Mouse (Mus musculus) Muller cell, postnatal 12 days (primary cell): ENCODE measurements at regions not wholly inside any gene's neighbourhood (a gene's known extent, or its start where the extent isn't known, plus 50 kb on each side); places are given as distances from the start of the nearest gene placed in this dataset.

ENCODE experiments used
- DNase-seq: peaks from one replicate; pipeline ENCODE4 v3.0.0-alpha.2; 2015; ENCODE audit errors: inconsistent ontology term

GRCm38 (mm10) chr7:90059249-90059628 is 70.8 kb upstream of the Picalm start:
- no peak for DNase-seq

GRCm38 (mm10) chr7:90059629-90060301 is 70.2 kb upstream of the Picalm start:
- peak; percentile 62 for DNase-seq

- DNase-seq, result no peak
These were observed 69.5 kb upstream of the Picalm start for GRCm38 (mm10) chr7:90060343-90061175.

GRCm38 (mm10) chr7:90061701-90062100 is 68.3 kb upstream of the Picalm start:
- no peak for DNase-seq

- no peak for DNase-seq
These were observed 67.1 kb upstream of the Picalm start for GRCm38 (mm10) chr7:90062874-90063273.

- DNase-seq, result no peak
These were observed 65.8 kb upstream of the Picalm start for GRCm38 (mm10) chr7:90064198-90064597.

GRCm38 (mm10) chr7:90065269-90065955 is 64.6 kb upstream of the Picalm start:
- DNase-seq, result no peak

GRCm38 (mm10) chr7:90066275-90066674 is 63.7 kb upstream of the Picalm start:
- no peak for DNase-seq

GRCm38 (mm10) chr7:90067961-90068665 is 61.9 kb upstream of the Picalm start:
- peak; percentile 11 for DNase-seq

GRCm38 (mm10) chr7:90070267-90070666 is 59.7 kb upstream of the Picalm start:
- DNase-seq, result no peak

- no peak for DNase-seq
These were observed 56.1 kb upstream of the Picalm start for GRCm38 (mm10) chr7:90073865-90074264.

- DNase-seq, result peak; percentile 22
These were observed 55.4 kb upstream of the Picalm start for GRCm38 (mm10) chr7:90074592-90074991.

- DNase-seq, result no peak
These were observed 52.4 kb upstream of the Picalm start for GRCm38 (mm10) chr7:90077565-90077964.

GRCm38 (mm10) chr7:90080083-90080772 is 49.8 kb upstream of the Picalm start:
- no peak for DNase-seq
